Mouse (Mus musculus) Patski (cell line): ENCODE measurements around the gene Igfbp7. TPM values are rescaled to one million over a fixed set of nuclear protein-coding genes. Genes with fewer than 3 reads are reported as not detected.

Experiments
- ATAC-seq: fragments of 100-300 bp; one replicate; pipeline ENCODE4 v1.8.0; 2021
- CTCF ChIA-PET: fragments of 350-600 bp; sonication (Branson Sonifier 250); formaldehyde crosslinking; loops from one replicate; lab custom pipeline; 2022; ENCODE audit warnings: inconsistent platforms; lab: Charles Lee
- POLR2A ChIA-PET: fragments of 350-600 bp; sonication (Branson Sonifier 250); formaldehyde crosslinking; loops from one replicate; lab custom pipeline; 2022; ENCODE audit warnings: antibody characterized with exemption, inconsistent platforms; lab: Charles Lee
- DNase-seq: peaks from one replicate; pipeline ENCODE4 v3.0.0-alpha.2; 2011; ENCODE audit warnings: low read depth, low spot score
- H3K27me3 ChIP-seq: fragments of 371-371 bp; one replicate; pipeline ENCODE4 v1.5.1; 2021
- CTCF ChIP-seq: fragments of 100-300 bp; IDR thresholded peaks from one replicate; pipeline ENCODE4 v1.5.1; 2021
- in situ Hi-C: fragments of 300-500 bp; cut with MboI; formaldehyde crosslinking; loops from 3 replicates; pipeline ENCODE4 v1.11.1; 2018; ENCODE audit warnings: low pct_unique_long_range_greater_than_20kb, mixed read lengths
- polyA plus RNA-seq: library from polyadenylated mRNA; unstranded; gene quantifications from one replicate; pipeline ENCODE4 v1.2.3, GENCODE M21; 2021

Gene Igfbp7
- 1,229 TPM for polyA plus RNA-seq

DNA sequence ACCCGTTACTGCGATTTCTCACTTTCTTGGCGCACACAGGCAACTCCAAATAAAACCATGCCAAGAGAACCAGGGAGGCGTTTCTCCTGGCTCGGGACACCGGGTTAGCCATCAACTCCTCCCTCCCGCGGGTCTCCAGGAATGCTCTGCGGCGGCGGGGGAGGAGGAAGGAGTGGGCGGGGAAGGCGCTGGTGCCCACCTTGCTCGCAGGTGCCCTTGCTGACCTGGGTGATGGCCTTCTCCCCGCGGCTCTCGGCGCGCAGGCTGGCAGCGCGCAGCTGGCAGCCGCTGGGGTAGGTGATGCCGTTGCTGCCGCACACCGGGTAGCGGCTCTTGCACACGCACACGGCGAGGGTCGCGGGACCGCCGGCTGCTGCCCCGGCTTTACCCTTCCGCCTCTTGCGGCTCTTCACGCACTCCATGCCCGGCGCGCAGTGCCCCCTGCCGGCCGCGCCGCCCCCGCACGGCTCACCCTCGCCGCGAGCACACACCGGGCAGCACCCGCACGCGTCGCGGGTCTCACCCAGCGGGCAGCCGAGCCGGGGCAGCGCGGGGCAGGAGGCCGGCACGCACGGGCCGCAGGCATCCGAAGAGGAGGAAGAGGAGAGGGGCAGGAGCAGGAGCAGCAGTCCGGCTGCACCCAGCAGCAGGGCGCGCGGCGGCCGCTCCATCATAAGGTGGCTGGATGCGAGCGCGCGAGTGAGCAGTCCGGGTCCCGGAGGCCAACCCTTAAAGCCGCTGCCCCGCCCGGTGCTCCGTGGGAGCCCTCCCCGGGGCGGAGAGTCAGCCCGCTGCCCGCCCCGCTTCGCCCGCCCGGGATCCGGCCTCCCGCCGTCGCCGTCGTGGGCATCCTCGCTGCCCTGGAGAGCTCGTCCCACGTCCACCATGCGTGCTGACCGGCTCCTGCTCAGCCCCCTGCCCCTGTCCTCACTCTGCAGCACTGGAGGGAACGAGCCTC is at the start of gene Igfbp7:
Igfbp7 (minus strand) TSS at position 701 of the 958 bp plus-strand sequence.
- peak; percentile 93 for ATAC-seq
- no peaks in the 10 kb centered on the region for H3K27me3 ChIP-seq
- no peak for DNase-seq
- in situ Hi-C loops: loop anchor here (10.0 kb wide), 1 partner anchor 53 kb away; no protein-coding TSS in a partner anchor
- peak; percentile 100 for TF ChIP-seq CTCF
- POLR2A ChIA-PET: interaction anchor here (1.1 to 2.2 kb wide), 4 partner anchors 49 to 57 kb away, joined by 3 to 12 read pairs (median 3); no protein-coding TSS in a partner anchor
- CTCF ChIA-PET: interaction anchor here (0.7 to 6.1 kb wide), 5 partner anchors 15 to 53 kb away, joined by 3 to 46 read pairs (median 4); no protein-coding TSS in a partner anchor

DNA sequence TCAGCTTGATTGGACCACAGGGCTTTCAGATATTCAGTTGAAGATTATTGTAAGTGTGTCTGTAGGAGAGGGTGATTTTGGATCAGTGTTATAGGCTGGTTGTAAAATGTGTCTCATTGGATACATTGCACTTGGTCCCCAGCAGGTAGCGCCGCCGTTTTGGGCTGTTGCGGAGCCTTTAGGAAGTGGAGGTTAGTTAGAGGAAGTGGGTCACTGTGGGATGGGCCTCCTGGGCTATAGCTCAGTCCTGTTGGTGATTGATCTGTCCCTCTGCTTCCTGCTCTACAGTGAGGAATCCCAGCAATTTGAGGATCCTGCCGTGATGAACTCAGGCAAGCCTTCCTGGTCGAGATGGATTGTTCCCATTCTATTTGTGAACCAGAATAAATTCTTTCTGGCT is 44.3 kb upstream of the Igfbp7 start:
- in situ Hi-C loops: no loop called here
- no peak for TF ChIP-seq CTCF
- ATAC-seq (no peak), DNase-seq (no peak)
- ChIA-PET POLR2A (no interaction called here), CTCF (interaction anchor here (1.2 kb wide), 1 partner anchor 8 kb away, joined by 7 read pairs; no protein-coding TSS in a partner anchor)
- no peaks in the 10 kb centered on the region for H3K27me3 ChIP-seq

DNA sequence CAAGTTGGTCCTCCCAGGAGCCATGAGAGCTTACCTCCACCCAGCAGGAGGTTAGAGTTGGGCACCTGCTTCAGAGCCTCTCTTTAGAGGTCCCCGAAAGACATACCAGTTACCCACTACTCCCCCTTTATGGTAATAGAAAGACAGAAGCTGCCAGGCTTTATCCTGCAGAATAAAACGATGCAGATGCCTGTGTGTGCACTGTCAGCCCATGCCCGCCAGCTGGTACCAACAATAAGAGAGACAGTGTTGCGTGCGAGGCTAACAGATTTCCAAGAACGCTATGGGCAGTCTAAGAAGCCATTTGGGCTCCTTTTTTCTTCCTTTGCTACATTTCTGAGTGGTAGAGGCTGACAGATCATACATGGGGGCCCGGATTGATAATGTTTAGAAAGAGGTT is 41.7 kb upstream of the Igfbp7 start:
- POLR2A ChIA-PET: no interaction called here
- CTCF ChIA-PET: no interaction called here
- ATAC-seq (no peak), DNase-seq (no peak)
- in situ Hi-C loops: no loop called here
- no peak for TF ChIP-seq CTCF
- no peaks in the 10 kb centered on the region for H3K27me3 ChIP-seq

DNA sequence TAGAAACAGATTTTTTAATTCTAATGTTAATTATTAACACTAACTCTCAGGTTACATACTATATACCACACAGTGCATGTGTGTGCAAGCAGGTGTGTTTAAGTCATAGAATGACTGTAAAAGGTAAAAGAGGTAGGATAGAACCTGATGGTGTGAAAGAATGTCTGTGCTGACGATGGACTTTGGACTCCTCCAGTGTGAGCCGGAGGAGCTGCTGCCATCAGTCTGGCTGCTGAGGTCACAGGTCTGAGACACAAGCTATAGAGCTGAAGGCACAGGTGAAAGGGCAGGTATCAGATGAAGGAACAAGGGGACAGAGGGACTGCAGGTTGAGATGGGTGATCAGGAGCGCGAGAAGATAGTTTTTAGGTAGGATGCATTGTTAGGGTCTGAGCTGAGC is 37.6 kb upstream of the Igfbp7 start:
- DNase-seq (no peak), ATAC-seq (no peak)
- CTCF ChIA-PET: no interaction called here
- no peak for TF ChIP-seq CTCF
- in situ Hi-C loops: no loop called here
- POLR2A ChIA-PET: no interaction called here
- no peaks in the 10 kb centered on the region for H3K27me3 ChIP-seq

DNA sequence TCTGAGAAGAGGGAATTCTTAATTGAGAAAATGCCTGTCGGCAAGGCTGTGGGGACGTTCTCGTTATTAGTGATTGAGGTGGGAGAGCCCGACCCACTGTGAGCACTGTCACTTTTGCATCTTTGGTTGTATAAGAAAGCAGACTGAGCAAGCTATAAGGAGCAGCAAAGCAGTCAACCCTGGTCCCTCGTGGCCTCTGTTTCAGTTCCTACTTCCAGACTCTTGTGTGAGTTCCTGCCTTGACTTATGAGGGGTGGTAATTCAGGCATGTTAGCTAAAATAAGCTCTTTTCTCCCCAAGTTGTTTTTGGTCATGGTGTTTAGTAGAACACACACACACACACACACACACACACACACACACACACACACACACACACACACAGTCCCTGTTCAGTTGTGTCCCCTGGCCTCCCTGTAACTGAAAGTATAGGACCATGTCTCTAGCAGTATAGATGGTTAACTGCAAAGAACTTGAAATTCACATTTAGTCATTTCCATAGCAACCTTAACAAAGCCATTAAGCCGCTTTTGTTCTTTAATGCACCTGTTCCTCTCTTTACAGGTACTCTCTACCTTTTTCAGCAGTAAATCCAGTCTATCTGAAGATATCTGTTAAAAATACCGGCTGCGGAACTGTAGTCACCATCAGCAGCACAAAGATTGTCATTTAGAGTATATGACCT is 36.2 kb upstream of the Igfbp7 start:
- POLR2A ChIA-PET: interaction anchor here (0.5 to 0.6 kb wide), 2 partner anchors 12 to 15 kb away, joined by 3 read pairs; no protein-coding TSS in a partner anchor
- CTCF ChIA-PET: interaction anchor here (0.7 to 1.5 kb wide), 4 partner anchors 14 to 469 kb away, joined by 3 to 4 read pairs (median 3); no protein-coding TSS in a partner anchor
- in situ Hi-C loops: no loop called here
- ATAC-seq: no peak
- no peak for DNase-seq
- TF ChIP-seq CTCF: no peak
- H3K27me3 ChIP-seq: no peaks in the 10 kb centered on the region

DNA sequence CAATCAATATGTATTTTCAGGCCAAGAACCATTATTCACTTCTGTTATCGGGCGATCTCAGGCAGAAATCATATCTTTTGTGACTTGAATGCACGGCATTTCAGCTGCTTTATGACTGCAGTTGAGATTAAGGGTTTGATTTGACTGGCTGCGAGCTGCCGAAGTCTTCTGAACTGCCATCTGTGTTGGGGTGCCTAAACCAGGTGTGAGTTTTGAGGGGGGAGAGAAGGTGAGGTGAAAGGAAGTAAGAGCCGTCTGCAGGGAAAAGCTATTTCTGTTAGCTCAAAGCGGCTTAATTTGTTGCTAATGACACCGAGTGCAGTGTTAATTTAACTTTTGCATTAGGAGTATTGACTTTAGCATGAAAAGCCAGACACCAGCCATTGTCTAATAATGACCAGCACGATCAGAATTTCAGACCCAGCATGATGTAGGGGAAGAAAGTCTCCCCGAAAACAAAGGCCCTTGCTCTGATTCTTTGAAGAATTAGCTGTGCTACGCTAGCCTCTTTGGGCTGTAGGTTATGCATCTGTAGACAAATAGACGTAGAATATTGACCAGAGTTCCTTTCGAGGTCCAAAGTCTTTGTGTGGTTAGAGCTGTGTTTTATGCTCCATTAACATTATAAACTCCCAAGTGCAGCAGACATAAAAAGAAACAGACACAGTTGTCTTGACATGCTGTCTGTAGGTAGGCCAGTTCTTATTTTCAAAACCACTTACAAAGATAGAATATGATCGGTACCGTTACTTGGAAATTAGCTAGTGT is 35.2 kb upstream of the Igfbp7 start:
- in situ Hi-C loops: no loop called here
- CTCF ChIA-PET: interaction anchor here (0.7 to 1.5 kb wide), 4 partner anchors 13 to 470 kb away, joined by 3 to 4 read pairs (median 3); no protein-coding TSS in a partner anchor
- no peak for DNase-seq
- POLR2A ChIA-PET: no interaction called here
- no peaks in the 10 kb centered on the region for H3K27me3 ChIP-seq
- no peak for TF ChIP-seq CTCF
- no peak for ATAC-seq

DNA sequence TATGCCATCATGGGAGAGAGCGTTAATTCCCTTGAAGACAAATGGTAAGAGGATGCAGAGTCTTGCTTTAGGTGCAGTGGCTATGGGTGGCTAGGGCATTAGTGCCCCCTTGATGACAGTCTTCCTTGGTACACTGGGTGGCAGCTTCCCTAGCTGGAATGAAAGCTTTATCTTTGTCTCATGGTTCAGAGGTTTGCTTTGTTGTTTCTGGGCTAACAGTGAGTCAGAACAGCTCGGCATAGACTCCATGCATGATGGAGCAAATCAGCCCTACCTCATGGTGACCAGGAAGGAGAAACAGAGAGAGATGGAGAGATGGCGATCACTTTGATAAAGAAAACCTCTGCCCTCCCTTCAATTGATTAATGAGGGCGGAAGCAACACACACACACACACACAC is 28.5 kb upstream of the Igfbp7 start:
- no peaks in the 10 kb centered on the region for H3K27me3 ChIP-seq
- DNase-seq (peak; percentile 51), ATAC-seq (peak; percentile 99)
- TF ChIP-seq CTCF: peak; percentile 28
- CTCF ChIA-PET: interaction anchor here (1.8 to 2.4 kb wide), 2 partner anchors 20 to 22 kb away, joined by 5 to 6 read pairs; no protein-coding TSS in a partner anchor
- POLR2A ChIA-PET: no interaction called here
- in situ Hi-C loops: no loop called here

DNA sequence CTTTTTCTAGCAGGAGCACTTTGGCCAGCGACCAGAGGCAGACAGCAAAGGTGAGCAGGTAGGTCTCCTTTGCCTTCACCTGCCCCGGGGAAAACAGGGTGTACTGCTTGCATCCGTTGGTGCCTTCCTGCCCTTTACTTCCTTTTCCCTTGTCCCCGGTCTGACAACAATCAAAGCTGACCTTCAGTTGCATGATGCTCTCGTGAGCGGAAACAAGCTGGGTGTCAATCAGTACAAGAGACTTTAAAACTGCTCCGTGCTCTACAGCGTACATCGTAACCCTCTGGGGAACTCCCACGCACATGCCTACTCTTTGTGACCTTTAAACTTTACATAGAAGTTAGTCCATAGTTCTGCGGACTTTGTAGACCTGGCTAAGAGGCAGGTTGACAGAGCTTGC is 26.2 kb upstream of the Igfbp7 start:
- ATAC-seq: no peak
- in situ Hi-C loops: no loop called here
- ChIA-PET CTCF (interaction anchor here (1.1 to 2.4 kb wide), 3 partner anchors 15 to 76 kb away, joined by 3 to 6 read pairs (median 3); no protein-coding TSS in a partner anchor), POLR2A (no interaction called here)
- no peaks in the 10 kb centered on the region for H3K27me3 ChIP-seq
- TF ChIP-seq CTCF: no peak
- DNase-seq: no peak

DNA sequence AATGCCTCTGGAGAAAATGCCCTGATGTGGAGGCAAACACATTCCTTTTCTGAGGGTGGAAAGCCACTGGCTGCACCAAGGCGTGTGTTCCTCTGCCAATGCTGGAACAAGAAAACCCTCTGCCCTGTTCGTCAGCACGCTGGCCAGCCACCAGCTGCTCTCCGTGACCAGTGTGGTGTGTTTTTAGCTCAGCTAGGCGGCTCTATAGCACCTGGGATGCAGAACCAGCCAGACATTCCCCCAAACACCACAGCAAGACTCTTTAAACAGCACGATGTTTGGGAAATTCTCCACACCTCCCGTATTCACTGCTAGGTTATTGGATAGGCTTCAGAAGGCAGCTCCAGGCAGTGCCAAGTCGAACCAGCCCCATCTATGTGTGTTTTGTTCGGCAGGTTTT is 25.7 kb upstream of the Igfbp7 start:
- ATAC-seq: no peak
- POLR2A ChIA-PET: no interaction called here
- CTCF ChIA-PET: interaction anchor here (1.1 kb wide), 1 partner anchor 15 kb away, joined by 3 read pairs; no protein-coding TSS in a partner anchor
- H3K27me3 ChIP-seq: no peaks in the 10 kb centered on the region
- DNase-seq: no peak
- TF ChIP-seq CTCF: no peak
- in situ Hi-C loops: no loop called here
